12 mouse cellular contexts compared by ENCODE assay signal in the genomic region with DNA sequence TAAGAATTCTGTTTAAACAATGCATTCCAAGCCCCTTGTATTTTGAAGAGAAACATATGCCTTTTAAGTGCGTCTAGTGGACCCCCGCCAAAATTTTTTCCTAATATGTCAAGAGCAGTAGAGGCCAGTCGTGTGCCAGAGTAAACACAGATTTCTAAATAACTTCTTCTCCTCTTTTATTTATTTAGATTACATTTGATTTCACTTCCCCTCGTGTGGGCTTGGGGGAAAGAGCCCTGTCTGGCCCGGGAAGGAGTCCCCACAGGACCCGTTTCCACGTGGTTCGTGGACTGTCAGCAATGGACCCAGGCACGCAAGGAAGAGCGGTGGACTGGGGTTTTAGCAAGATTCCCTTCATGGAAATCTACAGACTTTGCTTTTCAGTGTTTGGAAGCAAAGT.
DNase-seq lines count a peak whose midpoint lies in the region; ATAC-seq and TF ChIP-seq lines count a peak whose summit lies in the region.
"Had no signal": no experiment of that assay in that cellular context is flagged by ENCODE, and none has a peak within 500 bp of the region (broad histone marks: within the 10 kb centered on the region; RNA-seq: fewer than 3 reads in every experiment).

No protein-coding gene starts in this region.

- H3K4me2 ChIP-seq in heart, embryonic 15.5 days: no peak overlapping the region
- peak overlapping the region; percentile 36; the same call in 1 of the 2 replicates for H3K4me2 ChIP-seq in kidney, postnatal 0 days (ENCODE audit: low read length)
- H3K4me2 ChIP-seq in hindbrain, embryonic 14.5 days (replicated peaks): no peak overlapping the region
- H3K4me2 ChIP-seq: forebrain, embryonic 13.5 days; neural tube, embryonic 13.5 days had no signal

- 70% methylated on average over 10 of the region's 10 CpGs for WGBS in kidney, adult 2 months
- WGBS in heart, embryonic 15.5 days: 53% methylated on average over 10 of the region's 10 CpGs
- 63% methylated on average over 10 of the region's 10 CpGs for WGBS in kidney, postnatal 0 days
- WGBS in hindbrain, embryonic 14.5 days: 80% methylated on average over 10 of the region's 10 CpGs

- H3K4me3 ChIP-seq in kidney, adult 2 months (ENCODE audit: insufficient read depth, low read depth, low read length): no peak overlapping the region
- no peak overlapping the region for H3K4me3 ChIP-seq in heart, embryonic 15.5 days
- H3K4me3 ChIP-seq in kidney, postnatal 0 days (replicated peaks; ENCODE audit: low read depth, low read length): no peak overlapping the region
- H3K4me3 ChIP-seq in hindbrain, embryonic 14.5 days (replicated peaks; ENCODE audit: low read length): no peak overlapping the region
- H3K4me3 ChIP-seq: forebrain, embryonic 13.5 days; midbrain, embryonic 10.5 days; neural tube, embryonic 13.5 days had no signal

- no peak for ATAC-seq in heart, embryonic 15.5 days (replicated peaks; ENCODE audit: insufficient number of reproducible peaks, insufficient read depth, low FRiP score, low read depth)
- no peak for ATAC-seq in kidney, postnatal 0 days (replicated peaks; ENCODE audit: low FRiP score, low read depth)
- ATAC-seq in hindbrain, embryonic 14.5 days (ENCODE audit: low FRiP score): no peak
- ATAC-seq: forebrain, embryonic 13.5 days had no signal

- peak overlapping the region; percentile 35; the same call in 1 of the 2 replicates for H3K27ac ChIP-seq in kidney, adult 2 months (ENCODE audit: insufficient read depth, low read depth, low read length)
- 0 out of 2 replicates have a peak overlapping the region, but pooled peaks have one; percentile 36 for H3K27ac ChIP-seq in heart, embryonic 15.5 days
- H3K27ac ChIP-seq in kidney, postnatal 0 days: 0 out of 2 replicates have a peak overlapping the region, but pooled peaks have one; percentile 19
- no peak overlapping the region for H3K27ac ChIP-seq in hindbrain, embryonic 14.5 days
- H3K27ac ChIP-seq: forebrain, embryonic 13.5 days; midbrain, embryonic 10.5 days; neural tube, embryonic 13.5 days had no signal

- no peak for TF ChIP-seq CTCF in kidney, adult 2 months (conservative IDR thresholded peaks at IDR 0.05; ENCODE audit: insufficient read depth, insufficient read length, low read depth, low read length)
- no peak for TF ChIP-seq CTCF in kidney, postnatal 0 days (IDR thresholded peaks at IDR 0.05; ENCODE audit: low read depth)

- no peaks in the 10 kb centered on the region for H3K27me3 ChIP-seq in kidney, adult 2 months (replicated peaks; ENCODE audit: control insufficient read depth, insufficient read depth, low read length)
- H3K27me3 ChIP-seq in heart, embryonic 15.5 days: no peaks in the 10 kb centered on the region
- no peaks in the 10 kb centered on the region for H3K27me3 ChIP-seq in kidney, postnatal 0 days (ENCODE audit: insufficient read depth, low read length)
- H3K27me3 ChIP-seq in hindbrain, embryonic 14.5 days (ENCODE audit: control insufficient read depth, insufficient read depth, low read length): no peaks in the 10 kb centered on the region
- H3K27me3 ChIP-seq: forebrain, embryonic 13.5 days; neural tube, embryonic 13.5 days had no signal

- no peaks in the 10 kb centered on the region for H3K4me1 ChIP-seq in kidney, adult 2 months (ENCODE audit: control insufficient read depth, insufficient read depth, low read length)
- H3K4me1 ChIP-seq in heart, embryonic 15.5 days (replicated peaks): peaks cover 63% of the 10 kb centered on the region
- H3K4me1 ChIP-seq in kidney, postnatal 0 days (replicated peaks; ENCODE audit: insufficient read depth, low read length): no peaks in the 10 kb centered on the region
- 0 out of 2 replicates have a peak, but pooled peaks cover 7% of the 10 kb centered on the region for H3K4me1 ChIP-seq in hindbrain, embryonic 14.5 days (replicated peaks; ENCODE audit: control insufficient read depth, insufficient read depth, low read length)
- H3K4me1 ChIP-seq: forebrain, embryonic 13.5 days had no signal

- no peak overlapping the region for H3K9ac ChIP-seq in heart, embryonic 15.5 days
- no peak overlapping the region for H3K9ac ChIP-seq in kidney, postnatal 0 days (ENCODE audit: low read depth, low read length)
- H3K9ac ChIP-seq in hindbrain, embryonic 14.5 days: no peak overlapping the region
- H3K9ac ChIP-seq: forebrain, embryonic 13.5 days; neural tube, embryonic 13.5 days had no signal

- DNase-seq in kidney, adult 2 months: peak; percentile 39
- no peak for DNase-seq in kidney, adult 18-20 months
- DNase-seq in kidney, postnatal 0 days (ENCODE audit: low spot score): peak; percentile 92
- peak; percentile 70 to 76 for DNase-seq in lung, postnatal 4 days
- no peak for DNase-seq in layer of hippocampus, postnatal 25 days (ENCODE audit: extremely low spot score in 1 of 2, low spot score in 1 of 2)
- no peak for DNase-seq in adrenal gland, postnatal 36 days
- no peak for DNase-seq in hindbrain, embryonic 14.5 days (ENCODE audit: low spot score)
- DNase-seq: gastrocnemius, postnatal 25 days had no signal

- H3K9me3 ChIP-seq in heart, embryonic 15.5 days (replicated peaks): no peaks in the 10 kb centered on the region
- no peaks in the 10 kb centered on the region for H3K9me3 ChIP-seq in kidney, postnatal 0 days (replicated peaks; ENCODE audit: low read length)
- H3K9me3 ChIP-seq in hindbrain, embryonic 14.5 days (ENCODE audit: control insufficient read depth, low read length): no peaks in the 10 kb centered on the region
- H3K9me3 ChIP-seq: forebrain, embryonic 13.5 days; midbrain, embryonic 10.5 days; neural tube, embryonic 13.5 days had no signal

- H3K36me3 ChIP-seq in kidney, adult 2 months (ENCODE audit: control insufficient read depth, insufficient read depth, low read length): no peaks in the 10 kb centered on the region
- peaks cover 8% of the 10 kb centered on the region; the same call in 1 of the 2 replicates for H3K36me3 ChIP-seq in heart, embryonic 15.5 days
- H3K36me3 ChIP-seq in kidney, postnatal 0 days (ENCODE audit: insufficient read depth, low read length): no peaks in the 10 kb centered on the region
- H3K36me3 ChIP-seq in hindbrain, embryonic 14.5 days (replicated peaks; ENCODE audit: control insufficient read depth, insufficient read depth): peaks cover 13% of the 10 kb centered on the region; the same call in 1 of the 2 replicates
- H3K36me3 ChIP-seq: midbrain, embryonic 10.5 days had no signal

- no peak for TF ChIP-seq POLR2A in kidney, adult 2 months (IDR thresholded peaks at IDR 0.05; ENCODE audit: low read depth, low read length)

Comparison
In these comparisons a context has a peak if more than half of its experiments do, and no peak if none do; other contexts are left out.
1. DNase-seq: peak in kidney, adult 2 months (single experiment), kidney, postnatal 0 days (single experiment) and lung, postnatal 4 days (2 of 2); none in kidney, adult 18-20 months (single experiment), layer of hippocampus, postnatal 25 days (0 of 2), adrenal gland, postnatal 36 days (0 of 2) and hindbrain, embryonic 14.5 days (single experiment).